Mouse (Mus musculus) embryonic facial prominence, embryonic 15.5 days (tissue): ENCODE results near the gene Eif5b. TPM values are rescaled to one million over a fixed set of nuclear protein-coding genes. Genes with fewer than 3 reads are reported as not detected.
"Not testable (repeated sequence)": the region's sequence is repeated elsewhere in the genome, so short reads cannot be mapped to it uniquely, and the experiment has no call there.

ENCODE experiments used
- ATAC-seq: fragments of 200-750 bp; cut with Nextera tagmentation; 2 replicates; pipeline ENCODE4 v1.8.0; 2017; ENCODE audit warnings: low read depth, moderate TSS enrichment; ENCODE audit not compliant: insufficient number of reproducible peaks, low FRiP score, low TSS enrichment
- H3K27ac ChIP-seq: fragments of 300-500 bp; sonication (generic); replicated peaks from 2 replicates; pipeline ENCODE4 v1.5.1; 2015; ENCODE audit warnings: mild to moderate bottlenecking, inconsistent platforms
- H3K27me3 ChIP-seq: fragments of 300-500 bp; sonication (generic); 2 replicates; pipeline ENCODE4 v1.6.1; 2015; ENCODE audit warnings: inconsistent platforms
- H3K36me3 ChIP-seq: fragments of 300-500 bp; sonication (generic); 2 replicates; pipeline ENCODE4 v1.6.1; 2015; ENCODE audit warnings: mild to moderate bottlenecking, inconsistent platforms
- H3K4me1 ChIP-seq: fragments of 300-500 bp; sonication (generic); 2 replicates; pipeline ENCODE4 v1.6.1; 2015; ENCODE audit warnings: inconsistent platforms
- H3K4me2 ChIP-seq: fragments of 300-500 bp; sonication (generic); replicated peaks from 2 replicates; pipeline ENCODE4 v1.6.1; 2015; ENCODE audit warnings: mild to moderate bottlenecking, inconsistent platforms
- H3K4me3 ChIP-seq: fragments of 300-500 bp; sonication (generic); replicated peaks from 2 replicates; pipeline ENCODE4 v1.5.1; 2015; ENCODE audit warnings: mild to moderate bottlenecking, inconsistent platforms
- H3K9ac ChIP-seq: fragments of 300-500 bp; sonication (generic); 2 replicates; pipeline ENCODE4 v1.6.1; 2015; ENCODE audit warnings: inconsistent platforms
- H3K9me3 ChIP-seq: fragments of 300-500 bp; sonication (generic); replicated peaks from 2 replicates; pipeline ENCODE4 v1.6.1; 2016; ENCODE audit warnings: inconsistent platforms
- WGBS: fragments of 180-500 bp; shearing (Covaris S2); methylation state at CpG from one replicate; pipeline ENCODE4 v1.1.7; 2015; 5-methylcytosine and 5-hydroxymethylcytosine counted together
- polyA plus RNA-seq: library from polyadenylated mRNA; unstranded; fragments of >200 nt; fragmentation: Nextera tagmentation; extraction: Ambion mirVana; gene quantifications from 2 replicates; pipeline ENCODE4 v1.2.1, GENCODE M21; 2015

Gene Eif5b
- polyA plus RNA-seq, 1 experiment from 2014 or later, result 25.9 TPM

DNA sequence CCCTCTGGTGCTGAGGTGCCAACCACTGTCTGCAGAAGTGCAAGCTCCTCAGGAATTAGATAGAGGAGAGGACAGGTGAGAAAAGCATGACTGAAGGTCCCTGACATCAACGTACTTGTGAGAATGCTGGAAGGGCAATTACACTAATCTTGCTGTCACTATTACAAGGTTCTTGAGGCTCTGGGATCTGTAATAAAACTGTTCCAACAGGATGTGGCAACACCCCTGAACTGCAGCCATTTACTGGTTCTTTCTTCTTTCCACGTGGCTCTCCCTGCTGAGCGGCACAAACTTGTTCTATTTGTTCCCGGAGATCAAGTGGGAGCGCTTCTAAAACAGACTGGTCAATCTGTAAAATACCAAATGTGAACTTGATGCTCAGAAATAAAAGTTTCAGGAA lies 57.4 kb downstream of the Eif5b start:
- Histone ChIP-seq H3K27ac (no peak overlapping the region), H3K9ac (no peak overlapping the region), H3K27me3 (no peaks in the 10 kb centered on the region), H3K4me3 (no peak overlapping the region), H3K36me3 (peaks cover 82% of the 10 kb centered on the region), H3K4me1 (no peaks in the 10 kb centered on the region), H3K4me2 (no peak overlapping the region), H3K9me3 (no peaks in the 10 kb centered on the region)
- ATAC-seq, result no peak
- WGBS, result 83% methylated on average over 5 of the region's 5 CpGs

GRCm38 (mm10) chr1:38058417-38058816 lies 60.6 kb downstream of the Eif5b start:
- 83% methylated on average over 6 of the region's 6 CpGs for WGBS
- Histone ChIP-seq H3K36me3 (peaks cover 73% of the 10 kb centered on the region), H3K4me2 (no peak overlapping the region), H3K4me3 (no peak overlapping the region), H3K27ac (no peak overlapping the region), H3K9me3 (no peaks in the 10 kb centered on the region), H3K9ac (no peak overlapping the region), H3K4me1 (no peaks in the 10 kb centered on the region), H3K27me3 (no peaks in the 10 kb centered on the region)
- ATAC-seq, result no peak

DNA sequence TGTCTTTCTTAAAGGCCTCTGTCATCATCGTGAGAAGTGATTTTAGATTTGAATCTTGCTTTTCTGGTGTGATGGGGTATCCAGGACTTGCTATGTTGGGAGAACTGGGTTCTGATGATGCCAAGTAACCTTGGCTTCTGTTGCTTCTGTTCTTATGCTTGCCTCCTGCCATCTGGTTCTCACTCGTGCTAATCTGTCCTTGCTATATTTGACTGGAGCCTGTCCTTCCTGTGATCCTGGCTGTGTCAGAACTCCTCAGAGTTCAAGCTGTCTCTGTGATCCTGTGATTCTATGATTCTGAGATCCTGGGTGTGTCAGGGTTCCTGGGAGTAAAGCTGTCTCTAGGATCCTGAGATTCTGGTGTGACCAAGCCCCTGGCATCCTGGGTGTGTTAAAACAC lies 64.3 kb downstream of the Eif5b start:
- peaks cover 66% of the 10 kb centered on the region for H3K36me3 ChIP-seq
- 95% methylated on average over 2 of the region's 2 CpGs for WGBS
- H3K4me3 ChIP-seq, ATAC-seq, H3K4me1 ChIP-seq, H3K9me3 ChIP-seq, H3K4me2 ChIP-seq, H3K27me3 ChIP-seq, H3K9ac ChIP-seq, H3K27ac ChIP-seq: not testable (repeated sequence)

GRCm38 (mm10) chr1:38067276-38067675 lies 69.5 kb downstream of the Eif5b start:
- Histone ChIP-seq H3K4me2 (no peak overlapping the region), H3K4me1 (no peaks in the 10 kb centered on the region), H3K4me3 (no peak overlapping the region), H3K27ac (no peak overlapping the region), H3K9ac (no peak overlapping the region), H3K36me3 (peaks cover 50% of the 10 kb centered on the region), H3K9me3 (no peaks in the 10 kb centered on the region), H3K27me3 (no peaks in the 10 kb centered on the region)
- 92% methylated on average over 10 of the region's 10 CpGs for WGBS
- no peak for ATAC-seq

DNA sequence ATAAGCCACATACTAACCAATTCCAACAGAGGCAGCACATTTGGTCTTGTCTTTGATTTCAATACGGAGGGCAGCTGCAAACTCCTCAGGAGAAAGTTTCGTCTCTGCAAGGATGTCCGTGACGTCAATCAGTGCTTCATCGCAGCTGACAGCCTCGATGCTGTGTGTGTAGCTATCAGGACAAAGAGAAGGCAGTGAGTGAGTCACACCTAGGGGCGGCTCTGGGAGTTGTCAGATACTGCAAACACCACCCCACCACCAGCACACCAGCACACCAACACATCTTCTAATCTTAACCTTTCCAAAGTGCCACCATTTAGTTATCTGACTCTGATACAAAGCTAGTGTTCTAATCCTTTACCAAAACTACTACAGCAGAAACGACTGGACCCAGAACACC lies 73.5 kb downstream of the Eif5b start:
- peaks cover 47% of the 10 kb centered on the region for H3K36me3 ChIP-seq
- H3K4me3 ChIP-seq, result no peak overlapping the region
- no peak overlapping the region for H3K4me2 ChIP-seq
- ATAC-seq, result no peak
- H3K27me3 ChIP-seq, result no peaks in the 10 kb centered on the region
- H3K9me3 ChIP-seq, result no peaks in the 10 kb centered on the region
- H3K4me1 ChIP-seq, result no peaks in the 10 kb centered on the region
- no peak overlapping the region for H3K27ac ChIP-seq
- 78% methylated on average over 8 of the region's 8 CpGs for WGBS
- H3K9ac ChIP-seq, result no peak overlapping the region

DNA sequence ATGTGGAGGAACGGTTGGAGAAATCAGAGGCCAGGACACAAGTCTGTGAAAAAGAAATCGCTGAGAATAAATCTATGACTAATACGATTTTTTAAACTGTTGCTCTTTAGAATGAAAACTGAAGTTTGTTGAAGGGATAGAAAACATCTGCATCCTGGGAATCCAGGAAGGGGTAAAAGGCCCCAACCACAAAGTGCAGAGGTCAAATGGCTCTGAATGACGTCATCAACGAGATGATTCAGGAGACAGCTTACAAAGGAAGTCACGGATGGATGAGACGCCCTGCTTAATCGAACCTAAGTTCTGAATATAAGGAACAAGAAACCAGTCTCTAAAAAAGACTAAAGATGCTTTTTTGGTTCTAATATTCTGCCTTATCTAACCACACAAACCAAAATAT lies 83.5 kb downstream of the Eif5b start:
- Histone ChIP-seq H3K27ac (no peak overlapping the region), H3K9me3 (no peaks in the 10 kb centered on the region), H3K36me3 (peaks cover 20% of the 10 kb centered on the region), H3K27me3 (no peaks in the 10 kb centered on the region), H3K4me1 (no peaks in the 10 kb centered on the region), H3K4me2 (no peak overlapping the region), H3K4me3 (no peak overlapping the region), H3K9ac (no peak overlapping the region)
- no peak for ATAC-seq
- 62% methylated on average over 8 of the region's 8 CpGs for WGBS

GRCm38 (mm10) chr1:38103214-38103613 lies 105.4 kb downstream of the Eif5b start:
- no peak overlapping the region for H3K27ac ChIP-seq
- no peak overlapping the region for H3K4me2 ChIP-seq
- H3K9ac ChIP-seq, result no peak overlapping the region
- WGBS, result 72% methylated on average over 1 of the region's 1 CpGs
- H3K4me3 ChIP-seq, result no peak overlapping the region
- peaks cover 17% of the 10 kb centered on the region for H3K36me3 ChIP-seq
- no peaks in the 10 kb centered on the region for H3K4me1 ChIP-seq
- no peak for ATAC-seq
- no peaks in the 10 kb centered on the region for H3K9me3 ChIP-seq
- no peaks in the 10 kb centered on the region for H3K27me3 ChIP-seq

DNA sequence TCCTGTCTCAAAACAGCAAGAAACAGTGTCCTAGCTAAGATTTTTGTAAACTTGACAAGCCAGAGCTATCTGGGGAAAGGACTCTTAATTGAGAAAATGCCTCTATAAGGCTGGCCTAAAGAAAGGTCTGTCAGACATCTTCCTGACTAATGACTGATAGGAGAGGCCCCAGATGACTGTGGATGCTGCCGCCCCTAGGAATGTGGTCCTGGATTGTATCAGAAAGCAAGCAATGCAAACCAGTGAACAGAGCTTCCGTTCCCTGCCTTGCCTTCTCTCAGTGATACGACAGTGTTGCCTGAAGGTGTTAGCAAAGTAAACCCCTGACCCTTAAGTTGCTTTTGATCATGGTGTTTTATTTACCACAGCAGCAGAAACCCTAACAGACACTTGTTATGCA lies 106.0 kb downstream of the Eif5b start:
- Histone ChIP-seq H3K27me3 (no peaks in the 10 kb centered on the region), H3K36me3 (peaks cover 12% of the 10 kb centered on the region), H3K4me1 (no peaks in the 10 kb centered on the region), H3K9me3 (no peaks in the 10 kb centered on the region), H3K4me2 (no peak overlapping the region), H3K9ac (no peak overlapping the region), H3K27ac (no peak overlapping the region), H3K4me3 (no peak overlapping the region)
- 29% methylated on average over 3 of the region's 3 CpGs for WGBS
- no peak for ATAC-seq

Other genes starting within 250 kb of the Eif5b start
- 8.3 and 8.9 TPM in 2 replicates for gene Tsga10, start 131.6 kb upstream of the Eif5b start, polyA plus RNA-seq
- 6.6 and 9.3 TPM in 2 replicates for gene Lipt1, start 126.3 kb upstream of the Eif5b start, polyA plus RNA-seq
- gene Mitd1, start 107.6 kb upstream of the Eif5b start, polyA plus RNA-seq, result 23.5 and 23.8 TPM in 2 replicates
- 237 and 239 TPM in 2 replicates for gene Mrpl30, start 107.5 kb upstream of the Eif5b start, polyA plus RNA-seq
- gene Lyg2, start 81.5 kb upstream of the Eif5b start, polyA plus RNA-seq, result 1.7 and 1.8 TPM in 2 replicates
- gene Lyg1, start 40.3 kb upstream of the Eif5b start, polyA plus RNA-seq, result 0.43 TPM in 1 of 2 replicates, not detected in the other
- gene Txndc9, start 117 bp upstream of the Eif5b start, polyA plus RNA-seq, result 127 and 148 TPM in 2 replicates
- gene Rev1, start 131.8 kb downstream of the Eif5b start, polyA plus RNA-seq, result 27.6 and 27.9 TPM in 2 replicates